Mouse (Mus musculus): ENCODE results near the gene Nipal4. TPM values are rescaled to one million over a fixed set of nuclear protein-coding genes. Genes with fewer than 3 reads are reported as not detected.
"Not testable (repeated sequence)": the region's sequence is repeated elsewhere in the genome, so short reads cannot be mapped to it uniquely, and the experiment has no call there.

Nipal4 gene
- total RNA-seq (2021), result under 1 TPM; 0.10 to 0.22 TPM

GRCm38 (mm10) chr11:46165866-46166585 is at the start of gene Nipal4:
TSS of gene Nipal4 (minus strand) at chr11:46166508.
- peak; percentile 6 for DNase-seq
- intact Hi-C loops (cut with DNase I), result no loop called here

- peak; percentile 57 for DNase-seq
- intact Hi-C loops (cut with DNase I), result loop anchor here (5.0 to 10.0 kb wide), 3 partner anchors 83 to 273 kb away; partner anchors contain the start of gene Lsm11
Measured at GRCm38 (mm10) chr11:46215354-46215753, 49.0 kb upstream of the Nipal4 start.

- intact Hi-C loops (cut with DNase I), result loop anchor here (5.0 to 10.0 kb wide), 3 partner anchors 82 to 272 kb away; partner anchors contain the start of gene Lsm11
- no peak for DNase-seq
Measured at GRCm38 (mm10) chr11:46214368-46215230, 48.3 kb upstream of the Nipal4 start.

GRCm38 (mm10) chr11:46213844-46214243 is 47.5 kb upstream of the Nipal4 start:
- intact Hi-C loops (cut with DNase I), result loop anchor here (10.0 kb wide), 1 partner anchor 189 kb away; no protein-coding TSS in a partner anchor
- no peak for DNase-seq

- no peak for DNase-seq
- intact Hi-C loops (cut with DNase I), result loop anchor here (10.0 kb wide), 1 partner anchor 187 kb away; no protein-coding TSS in a partner anchor
Measured at GRCm38 (mm10) chr11:46211858-46212257, 45.5 kb upstream of the Nipal4 start.

- no peak for DNase-seq
- intact Hi-C loops (cut with DNase I), result loop anchor here (10.0 kb wide), 1 partner anchor 185 kb away; no protein-coding TSS in a partner anchor
Measured at GRCm38 (mm10) chr11:46209884-46210283, 43.6 kb upstream of the Nipal4 start.

GRCm38 (mm10) chr11:46205639-46206409 is 39.5 kb upstream of the Nipal4 start:
- intact Hi-C loops (cut with DNase I), result no loop called here
- no peak for DNase-seq

GRCm38 (mm10) chr11:46204841-46205240 is 38.5 kb upstream of the Nipal4 start:
- no peak for DNase-seq
- intact Hi-C loops (cut with DNase I), result no loop called here

- intact Hi-C loops (cut with DNase I), result no loop called here
- no peak for DNase-seq
Measured at GRCm38 (mm10) chr11:46202547-46202887, 36.2 kb upstream of the Nipal4 start.

GRCm38 (mm10) chr11:46201636-46202546 is 35.6 kb upstream of the Nipal4 start:
- DNase-seq, result no peak
- intact Hi-C loops (cut with DNase I), result no loop called here

- intact Hi-C loops (cut with DNase I), result no loop called here
- no peak for DNase-seq
Measured at GRCm38 (mm10) chr11:46200664-46201063, 34.4 kb upstream of the Nipal4 start.

GRCm38 (mm10) chr11:46194175-46194574 is 27.9 kb upstream of the Nipal4 start:
- intact Hi-C loops (cut with DNase I), result no loop called here
- DNase-seq, result no peak

- intact Hi-C loops (cut with DNase I), result no loop called here
- DNase-seq, result no peak
Measured at GRCm38 (mm10) chr11:46188283-46188682, 22.0 kb upstream of the Nipal4 start.

- intact Hi-C loops (cut with DNase I), result no loop called here
- DNase-seq, result peak; percentile 14
Measured at GRCm38 (mm10) chr11:46185486-46185885, 19.2 kb upstream of the Nipal4 start.

GRCm38 (mm10) chr11:46184946-46185345 is 18.6 kb upstream of the Nipal4 start:
- intact Hi-C loops (cut with DNase I), result no loop called here
- DNase-seq, result no peak

GRCm38 (mm10) chr11:46182031-46182430 is 15.7 kb upstream of the Nipal4 start:
- intact Hi-C loops (cut with DNase I); DNase-seq: not testable (repeated sequence)

GRCm38 (mm10) chr11:46177246-46178043 is 11.1 kb upstream of the Nipal4 start:
- intact Hi-C loops (cut with DNase I), result no loop called here
- no peak for DNase-seq

- intact Hi-C loops (cut with DNase I), result no loop called here
- DNase-seq, result no peak
Measured at GRCm38 (mm10) chr11:46176155-46176554, 9.8 kb upstream of the Nipal4 start.

GRCm38 (mm10) chr11:46172128-46172527 is 5.8 kb upstream of the Nipal4 start:
- intact Hi-C loops (cut with DNase I), result no loop called here
- DNase-seq, result no peak

Measured in left cerebral cortex, postnatal 4 days (tissue).